Mouse (Mus musculus) left cerebral cortex, adult 8-10 months (tissue): ENCODE results near the gene Clpx. TPM values are rescaled to one million over a fixed set of nuclear protein-coding genes. Genes with fewer than 3 reads are reported as not detected.
"Not testable (repeated sequence)": the region's sequence is repeated elsewhere in the genome, so short reads cannot be mapped to it uniquely, and the experiment has no call there.

Experiments used
- DNase-seq, 2 experiments: peaks; one replicate each; pipeline ENCODE4 v3.0.0; 2022; ENCODE audit warnings: low spot score in 2 of 2
- total RNA-seq, 4 experiments: library from RNA; stranded (reverse); gene quantifications; 2 replicates each; pipeline ENCODE4 v1.2.4; 2022

Gene Clpx
- total RNA-seq, 4 experiments from 2014 or later = 28.4 to 30.9 (median 28.9) TPM

DNA sequence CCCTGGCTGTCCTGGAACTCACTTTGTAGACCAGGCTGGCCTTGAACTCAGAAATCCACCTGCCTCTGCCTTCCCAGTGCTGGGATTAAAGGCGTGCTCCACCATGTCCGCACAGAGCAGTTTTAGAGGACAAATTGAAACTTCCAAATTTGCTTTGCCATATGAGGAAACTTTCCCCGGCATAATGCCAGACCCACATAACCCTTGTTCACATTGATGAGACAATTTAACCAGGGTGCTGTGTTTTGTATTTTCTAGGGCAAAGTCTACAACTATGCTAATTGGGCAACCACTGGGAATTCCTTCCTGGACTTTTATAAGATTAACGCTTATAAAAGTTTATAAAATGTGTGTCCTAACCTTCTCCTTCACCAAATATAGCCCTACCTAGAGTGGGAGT, 4.1 kb upstream of the Clpx start:
- DNase-seq = no peak

DNA sequence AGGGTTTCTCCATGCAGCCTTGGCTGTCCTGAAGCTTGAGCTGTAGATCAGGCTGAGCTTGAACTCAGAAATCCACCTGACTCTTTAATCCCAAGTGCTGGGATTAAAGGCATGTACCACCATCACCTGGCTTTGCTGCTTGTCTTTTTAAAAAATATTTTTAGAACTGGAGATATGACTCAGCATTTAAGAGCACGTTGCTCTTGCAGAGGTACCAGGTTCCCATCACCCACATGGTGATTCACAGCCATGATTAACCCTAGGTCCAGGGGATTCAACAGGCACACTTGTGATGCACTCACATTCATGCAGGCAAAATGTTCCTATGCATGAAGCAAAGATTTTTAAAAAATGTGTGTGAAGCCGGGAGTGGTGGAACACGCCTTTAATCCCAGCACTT, 1.6 kb upstream of the Clpx start:
- DNase-seq = no peak

DNA sequence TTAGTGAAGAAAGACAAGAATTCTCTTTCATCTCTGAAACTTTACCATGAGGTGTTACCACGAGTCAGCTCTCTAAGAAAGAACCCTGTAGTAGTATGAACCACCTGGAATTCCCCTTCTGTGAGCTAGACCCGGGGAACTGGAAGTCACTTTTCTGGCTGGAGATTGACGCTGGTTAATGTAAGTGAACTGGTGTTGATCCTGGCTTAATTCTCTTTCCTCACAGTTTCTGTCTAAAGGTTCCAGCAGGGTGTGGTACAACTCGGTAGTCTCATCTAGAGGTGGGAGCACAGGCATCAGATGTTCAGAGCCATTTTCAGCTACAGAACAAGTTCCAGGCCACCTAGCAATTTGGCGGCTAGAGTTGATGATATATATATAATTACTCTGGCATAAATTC, 941 bp upstream of the Clpx start:
- DNase-seq = no peak

DNA sequence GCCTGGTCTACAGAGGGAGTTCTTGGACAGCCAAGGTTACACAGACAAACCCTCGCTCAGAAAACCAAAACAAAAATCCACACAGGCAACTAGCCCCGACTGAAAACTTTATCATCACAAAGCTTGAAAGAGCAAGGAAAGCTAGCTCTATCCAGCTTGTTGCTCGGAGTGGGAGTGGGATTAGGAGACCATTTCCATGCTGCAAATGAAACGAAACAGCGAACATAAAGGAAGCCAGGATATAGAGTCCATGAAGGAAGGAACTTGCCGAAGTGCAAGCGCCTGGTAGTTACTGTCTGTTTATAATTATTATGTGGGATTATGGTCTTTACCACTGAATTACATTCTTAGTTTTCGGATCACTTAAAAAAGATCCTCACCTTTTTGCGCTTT, 484 bp upstream of the Clpx start:
- no peak for DNase-seq

DNA sequence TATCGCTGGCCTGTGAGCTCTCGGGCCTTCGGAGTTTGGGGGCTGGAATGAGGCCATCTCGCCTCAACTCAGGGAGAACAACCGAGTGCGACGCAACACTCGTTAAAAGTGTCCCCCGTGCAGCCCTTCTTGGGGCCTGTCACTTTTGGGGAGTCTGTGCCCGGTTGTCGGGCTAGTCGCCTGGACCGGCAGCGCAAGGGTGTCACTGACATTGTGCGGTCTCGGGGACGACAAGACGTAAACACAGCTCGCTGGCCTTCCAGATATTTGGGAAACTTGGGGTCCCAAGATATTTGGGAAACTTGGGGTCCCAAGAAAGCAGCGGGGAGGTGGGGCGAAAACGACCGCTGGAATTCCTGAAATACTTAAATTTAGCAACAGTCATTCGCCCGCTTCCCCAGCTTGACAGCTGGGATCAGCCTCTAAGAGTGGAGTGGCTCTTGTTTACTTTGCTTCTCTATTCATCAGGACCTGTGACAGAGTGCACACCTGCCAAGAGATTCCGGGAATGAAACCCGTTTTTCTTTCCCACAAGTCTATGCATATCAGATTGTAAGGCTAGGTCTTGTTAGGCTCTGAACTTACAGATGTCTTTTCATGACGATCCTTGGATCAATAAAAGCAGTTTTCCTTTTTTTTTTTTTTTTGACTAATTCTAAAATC, 787 bp downstream of the Clpx start:
- no peak for DNase-seq

DNA sequence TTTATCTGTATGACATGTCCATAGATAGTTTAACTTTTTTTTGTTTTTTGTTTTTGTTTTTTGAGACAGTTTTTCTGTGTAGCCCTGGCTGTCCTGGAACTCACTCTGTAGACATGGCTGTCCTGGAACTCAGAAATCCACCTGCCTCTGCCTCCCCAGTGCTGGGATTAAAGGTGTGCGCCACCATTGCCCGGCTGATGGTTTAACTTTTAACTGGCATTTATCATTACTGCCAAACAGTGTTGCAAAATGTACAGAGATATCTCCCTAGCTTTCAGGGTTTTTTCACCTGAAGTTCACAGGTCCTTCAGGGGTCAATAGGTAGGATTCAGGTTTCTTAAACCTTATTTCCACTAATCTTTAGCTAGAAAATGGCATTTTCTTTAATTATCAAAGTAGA, 3.0 kb downstream of the Clpx start:
- no peak for DNase-seq

DNA sequence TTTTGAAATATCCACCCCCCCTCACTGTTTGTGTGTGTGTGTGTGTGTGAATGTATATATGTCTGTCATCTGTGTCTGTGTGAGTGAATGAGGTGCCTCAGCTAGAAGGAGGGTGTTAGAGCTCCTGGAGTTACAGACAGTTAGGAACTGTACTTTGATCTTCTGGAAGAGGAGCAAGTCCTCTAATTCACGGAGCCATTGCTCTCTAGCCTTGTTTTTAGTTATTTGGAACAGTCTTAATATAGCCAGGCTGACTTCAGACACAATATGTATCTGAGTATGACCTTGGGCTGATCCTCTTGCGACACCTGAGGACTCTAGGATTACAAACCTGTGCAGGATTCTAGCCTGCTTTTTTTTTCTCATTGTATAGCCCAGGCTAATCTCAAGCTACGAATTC, 4.7 kb downstream of the Clpx start:
- DNase-seq = no peak

DNA sequence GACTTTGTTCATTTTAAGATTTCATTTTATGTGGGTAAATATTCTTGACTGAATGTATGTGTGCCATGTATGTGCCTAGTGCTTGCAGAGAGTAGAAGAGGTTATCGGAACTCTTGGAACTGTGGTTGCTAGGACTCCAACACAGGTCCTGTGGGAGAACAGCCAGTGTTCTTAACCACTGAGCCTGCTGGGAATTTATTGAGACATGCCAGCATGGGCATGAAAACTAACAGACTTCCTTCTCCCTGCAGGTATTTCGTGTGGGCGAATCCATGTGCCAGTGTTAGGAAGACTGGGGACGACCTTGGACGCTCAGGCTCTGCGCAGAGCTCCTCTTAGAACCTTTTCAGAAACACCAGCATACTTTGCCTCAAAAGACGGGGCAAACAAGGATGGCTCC, 5.6 kb downstream of the Clpx start:
- DNase-seq = no peak

DNA sequence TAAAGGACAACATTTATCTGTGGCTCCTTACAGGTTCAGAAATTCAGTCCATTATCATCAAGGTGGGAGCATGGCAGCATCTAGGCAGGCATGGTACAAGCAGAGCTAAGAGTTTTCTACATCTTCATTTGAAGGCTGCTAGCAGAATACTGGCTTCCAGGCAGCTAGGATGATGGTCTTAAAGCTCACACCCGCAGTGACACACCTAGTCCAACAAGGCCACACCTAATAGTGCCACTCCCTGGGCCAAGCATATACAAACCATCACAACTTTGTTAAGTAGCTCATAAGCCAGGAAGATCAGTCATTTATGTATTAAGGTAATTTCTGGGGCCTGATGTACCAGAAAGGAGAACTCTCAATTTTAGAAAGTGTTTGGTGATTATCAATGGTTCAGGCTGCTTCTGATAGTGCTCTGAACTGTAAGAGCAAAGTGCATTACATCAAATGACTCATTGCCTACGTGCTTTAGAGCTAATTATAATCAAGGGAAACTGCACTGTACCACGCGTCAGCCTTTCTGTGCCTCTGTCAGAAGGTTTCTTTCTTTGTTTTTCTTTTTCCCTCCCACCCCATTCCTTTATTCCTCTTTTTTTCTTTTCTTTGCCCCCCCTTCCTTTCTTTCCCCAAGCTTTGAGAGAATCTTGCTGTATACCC, 8.4 kb downstream of the Clpx start:
- no peak for DNase-seq

DNA sequence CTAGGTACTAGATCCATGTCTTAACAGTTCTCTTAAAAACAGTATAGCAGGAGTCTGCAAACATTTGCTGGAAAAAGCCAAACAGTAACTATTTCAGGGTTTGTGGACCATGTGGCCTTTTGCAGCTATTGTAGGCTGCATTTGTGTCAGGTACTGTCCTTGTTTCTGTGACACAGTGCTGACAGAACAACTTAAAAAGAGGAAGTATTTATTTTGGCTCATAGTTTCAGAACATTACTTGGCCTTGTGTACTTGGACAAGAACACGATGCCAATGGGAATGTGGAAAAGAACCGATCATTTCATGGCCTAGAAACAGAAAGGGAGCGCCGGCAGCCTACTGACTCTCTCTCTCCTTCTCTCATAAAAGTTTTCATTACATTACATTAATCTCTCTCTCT, 9.5 kb downstream of the Clpx start:
- DNase-seq = no peak

DNA sequence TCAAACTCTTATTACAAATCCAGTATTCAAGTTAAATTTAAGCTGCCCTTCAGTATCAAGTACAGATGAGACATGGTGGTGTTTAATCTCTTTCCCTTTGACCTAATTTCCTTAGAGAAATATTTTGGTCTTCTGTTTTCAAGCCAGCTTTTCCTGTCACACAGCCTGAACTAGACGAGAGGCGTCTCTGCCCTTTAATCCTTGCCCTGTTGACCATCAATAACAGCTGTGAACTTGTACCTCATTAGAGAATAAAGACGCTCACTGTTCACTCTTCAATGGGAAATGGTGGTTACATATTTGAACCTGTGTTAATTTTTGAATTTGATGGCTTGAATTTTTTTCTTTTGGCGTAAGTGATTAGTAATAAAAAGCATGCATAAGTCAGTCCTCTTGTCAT, 10.2 kb downstream of the Clpx start:
- no peak for DNase-seq

DNA sequence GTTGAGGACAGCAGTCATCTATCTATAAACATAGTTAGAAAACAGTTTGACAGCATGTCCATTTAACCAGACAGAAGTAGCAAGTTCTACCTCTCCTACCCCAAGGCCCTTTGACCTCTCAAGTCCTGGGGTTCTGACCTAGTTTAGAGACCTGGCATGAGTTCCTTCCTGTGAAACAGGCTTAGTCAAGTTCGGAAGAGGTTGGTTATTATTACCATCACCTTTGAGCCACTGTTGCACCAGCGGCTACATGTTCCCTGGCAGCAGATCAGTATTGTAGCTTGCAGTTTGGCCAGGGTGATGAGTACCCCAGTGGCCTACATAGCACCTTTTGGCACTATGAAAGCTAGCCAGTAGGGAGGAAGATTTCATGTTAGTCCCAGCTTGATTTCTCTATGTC, 12.6 kb downstream of the Clpx start:
- no peak for DNase-seq

DNA sequence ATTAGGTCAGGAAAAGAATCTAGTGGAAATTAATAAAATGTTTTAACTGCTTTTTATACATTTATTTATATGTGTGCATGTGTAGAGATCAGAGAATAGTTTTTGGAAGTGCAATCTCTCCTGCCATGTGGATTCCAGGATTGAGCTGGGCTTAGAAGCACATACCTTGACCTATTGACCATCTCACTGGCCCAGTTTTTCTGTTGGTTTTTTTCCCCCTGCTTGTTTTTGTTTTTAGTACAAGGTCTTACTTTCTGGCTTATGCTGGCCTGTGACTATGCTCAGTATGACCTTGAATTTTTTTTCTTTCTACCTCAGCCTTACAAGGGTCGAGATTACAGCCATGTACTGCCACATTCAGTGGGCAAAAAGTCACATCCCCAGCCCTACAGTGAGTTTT, 14.0 kb downstream of the Clpx start:
- DNase-seq = no peak

DNA sequence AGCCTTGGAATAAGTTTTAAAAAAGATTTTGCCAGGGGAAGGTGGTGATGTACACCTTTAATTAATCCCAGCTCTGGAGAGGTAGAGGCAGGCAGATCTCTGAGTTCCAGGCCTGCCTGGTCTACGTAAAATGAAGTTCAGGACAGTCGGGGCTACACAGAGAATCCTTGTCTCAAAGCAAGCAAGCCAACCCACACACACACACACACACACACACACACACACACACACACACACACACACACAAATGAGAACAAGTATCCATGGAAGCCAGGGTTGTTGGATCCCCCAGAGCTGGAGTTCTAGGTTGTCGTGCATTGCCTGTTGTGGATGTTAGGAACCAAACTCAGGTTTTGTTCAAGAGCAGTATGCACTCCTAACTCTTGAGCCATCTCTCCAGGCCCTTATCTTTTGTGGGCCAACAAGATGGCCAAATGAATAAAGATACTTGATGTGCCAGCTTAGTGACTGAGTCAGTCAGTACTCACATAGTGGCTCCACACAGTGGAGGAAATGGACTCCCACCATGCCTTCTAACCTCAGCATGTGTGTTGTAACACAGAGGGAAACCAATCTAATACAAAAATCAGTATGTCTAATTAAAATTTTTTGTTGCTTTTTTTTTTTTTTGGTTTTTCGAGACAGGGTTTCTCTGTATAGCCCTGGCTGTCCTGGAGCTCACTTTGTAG, 18.8 kb downstream of the Clpx start:
- DNase-seq = no peak

DNA sequence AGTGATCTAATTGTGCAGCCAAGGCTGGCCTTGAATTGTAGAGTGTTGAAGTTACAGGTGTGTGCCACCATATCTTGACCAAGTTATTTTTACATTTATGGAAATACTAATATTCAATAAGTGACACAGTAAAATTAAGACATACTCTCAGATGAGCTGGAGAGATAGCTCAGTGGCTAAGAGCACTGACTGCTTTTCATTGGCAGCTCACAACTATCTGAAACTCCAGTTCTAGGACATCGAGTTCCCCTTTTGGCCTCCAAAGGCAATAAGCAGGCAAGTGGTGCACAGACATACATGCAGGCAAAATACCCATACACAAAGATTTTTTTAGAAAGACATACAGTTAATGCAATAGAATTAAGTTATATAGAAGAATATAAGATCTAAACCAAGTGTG, 19.8 kb downstream of the Clpx start:
- no peak for DNase-seq

DNA sequence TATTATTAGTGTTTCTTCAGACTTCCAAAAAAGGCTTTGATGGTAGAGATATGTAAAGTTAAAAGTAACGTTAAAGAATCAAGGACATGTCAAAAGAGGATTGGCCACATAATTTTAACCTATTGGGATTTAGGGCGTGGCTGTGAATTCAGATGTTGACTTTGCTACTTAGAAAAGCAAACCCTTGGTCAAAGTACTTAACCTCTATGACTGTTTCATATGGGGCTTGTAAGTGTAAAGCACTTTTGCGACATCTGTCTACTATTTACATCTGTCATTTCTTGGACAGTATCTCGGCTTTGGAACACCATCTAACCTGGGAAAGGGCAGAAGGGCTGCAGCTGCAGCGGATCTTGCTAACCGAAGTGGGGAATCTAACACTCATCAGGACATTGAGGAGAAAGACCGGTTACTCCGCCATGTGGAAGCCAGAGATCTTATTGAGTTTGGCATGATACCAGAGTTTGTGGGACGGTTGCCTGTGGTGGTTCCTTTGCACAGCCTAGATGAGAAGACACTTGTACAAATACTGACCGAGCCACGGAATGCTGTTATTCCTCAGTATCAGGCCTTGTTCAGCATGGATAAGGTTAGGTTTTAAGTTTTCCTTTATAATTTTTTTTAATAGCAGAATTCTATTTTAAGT, 28.3 kb downstream of the Clpx start:
- no peak for DNase-seq

DNA sequence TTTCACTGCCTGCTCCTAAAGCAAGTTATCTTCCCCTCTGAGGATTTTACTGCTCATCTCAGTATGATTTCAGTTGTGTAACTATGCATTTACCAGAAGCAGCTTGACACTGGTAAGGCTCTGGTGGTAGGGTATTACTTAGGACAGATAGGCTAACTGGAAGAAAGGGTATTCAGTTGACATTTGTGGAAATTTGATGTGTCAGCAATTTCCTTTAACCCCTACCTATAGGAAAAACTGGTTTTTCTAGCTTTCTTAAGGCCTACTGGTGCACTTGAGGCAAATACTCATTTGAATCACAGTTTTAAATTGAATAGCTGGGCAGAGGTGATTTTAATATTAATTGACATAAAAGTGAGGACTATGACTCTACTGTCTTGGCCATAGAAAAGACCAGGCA, 31.9 kb downstream of the Clpx start:
- DNase-seq = no peak

DNA sequence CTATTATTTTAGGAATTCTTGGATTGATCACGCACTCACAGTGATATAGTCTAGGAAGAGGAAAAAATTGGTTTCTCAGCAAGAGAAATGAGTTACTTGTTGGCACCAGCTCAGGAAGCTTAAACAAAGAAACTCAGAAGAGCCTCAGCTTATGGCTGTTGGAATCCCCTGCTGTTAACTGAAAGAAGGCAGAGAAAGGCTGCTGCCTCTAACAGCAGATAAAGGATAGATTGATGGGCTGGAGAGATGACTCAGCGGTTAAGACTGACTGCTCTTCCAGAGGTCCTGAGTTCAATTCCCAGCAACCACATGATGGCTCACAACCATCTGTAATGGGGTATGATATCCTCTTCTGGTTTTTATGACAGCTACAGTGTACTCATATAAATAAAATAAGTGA, 33.3 kb downstream of the Clpx start:
- no peak for DNase-seq

DNA sequence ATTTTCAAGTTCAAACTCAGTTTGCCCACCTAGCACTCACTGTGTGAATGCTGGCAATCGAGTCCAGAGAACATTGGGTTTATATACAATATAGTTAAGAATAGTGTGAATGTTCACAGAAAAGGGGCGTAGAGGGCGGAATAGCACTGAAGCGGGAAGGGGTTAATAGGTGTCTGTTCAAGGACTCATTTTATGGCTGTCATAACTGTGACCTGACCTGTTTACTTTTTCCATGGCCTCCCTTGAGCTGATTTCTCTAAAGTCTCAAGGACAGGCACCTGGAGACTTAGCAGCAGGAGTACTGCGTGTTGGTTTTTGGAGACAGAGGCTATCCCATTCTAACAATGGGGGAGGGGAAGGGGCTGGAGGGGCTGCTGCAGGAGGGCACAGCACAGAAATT, 39.9 kb downstream of the Clpx start:
- DNase-seq = no peak

DNA sequence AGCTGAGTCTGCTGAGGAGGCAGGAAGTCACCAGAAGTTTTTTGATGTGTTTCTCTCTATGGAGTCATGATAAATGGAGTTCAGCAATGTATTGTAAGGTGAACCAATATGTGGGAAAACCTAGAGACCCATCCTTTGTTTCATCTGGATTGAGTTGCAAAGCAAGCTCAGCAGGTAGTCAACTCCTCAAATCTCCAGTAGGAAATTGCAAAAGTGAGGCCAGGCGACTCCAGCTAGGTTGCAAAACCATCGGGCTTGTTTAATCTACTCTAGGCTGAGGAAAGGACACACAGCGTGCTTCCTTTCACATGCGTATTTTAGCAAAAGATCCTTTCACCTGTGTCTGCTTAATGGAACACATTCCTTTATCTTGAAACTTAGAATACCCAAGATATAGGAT, 45.1 kb downstream of the Clpx start:
- DNase-seq = no peak

DNA sequence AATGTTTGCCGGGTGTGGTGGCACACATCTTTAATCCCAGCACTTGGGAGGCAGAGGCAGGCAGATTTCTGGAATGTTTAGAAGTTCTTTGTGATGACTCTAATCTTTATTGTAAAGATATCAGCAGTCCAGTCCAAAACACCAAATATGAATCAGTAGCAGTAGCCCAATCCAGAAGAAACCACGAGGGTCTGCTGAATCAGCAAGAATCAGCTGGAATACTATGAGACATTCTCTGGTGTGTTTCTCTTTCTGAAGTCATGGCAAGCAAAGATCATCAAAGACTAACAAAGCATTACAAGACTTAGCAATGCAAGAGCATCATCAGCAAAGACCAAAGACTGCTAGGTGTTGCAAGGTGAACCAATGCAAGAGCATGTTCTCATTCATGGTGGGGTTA, 46.4 kb downstream of the Clpx start:
- no peak for DNase-seq

DNA sequence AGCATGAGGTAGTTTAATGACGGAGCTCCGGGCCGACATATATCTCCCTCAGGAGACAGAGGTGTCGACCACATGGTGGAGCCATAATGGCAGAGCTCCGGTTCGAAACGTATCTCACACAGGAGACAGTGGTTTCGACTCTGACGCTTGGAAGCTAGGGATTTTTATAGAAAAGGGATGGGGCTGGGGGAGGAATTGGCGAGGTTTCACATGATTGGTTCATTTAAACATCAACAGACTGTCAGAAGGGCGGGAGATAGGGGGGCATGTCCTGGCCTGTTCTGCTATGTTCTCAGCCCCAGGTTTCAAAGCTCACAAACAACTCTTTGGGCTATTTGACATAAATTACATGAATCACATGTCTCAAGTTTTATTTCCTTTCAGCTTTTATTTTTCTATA, 51.4 kb downstream of the Clpx start:
- DNase-seq = not testable (repeated sequence)
